Mouse (Mus musculus) cerebellum, adult 2 months (tissue): Measurements from ENCODE around the gene Mlxipl. TPM values are rescaled to one million over a fixed set of nuclear protein-coding genes. Genes with fewer than 3 reads are reported as not detected.
A peak's percentile ranks its signal among the peaks of the same experiment; 100 is the strongest.

Experiments used
- DNase-seq, 2 experiments: peaks; one replicate each; pipeline ENCODE4 v3.0.0; 2021
- H3K27ac ChIP-seq: fragments of 200-500 bp; 2 replicates; pipeline ENCODE4 v1.5.1; 2012; ENCODE audit warnings: low read length, control low read depth, inconsistent platforms; ENCODE audit not compliant: insufficient read depth
- H3K27me3 ChIP-seq: fragments of 200-500 bp; 2 replicates; pipeline ENCODE4 v1.6.1; 2012; ENCODE audit warnings: inconsistent platforms, mild to moderate bottlenecking, low read length, moderate library complexity; ENCODE audit not compliant: control insufficient read depth, insufficient read depth
- H3K4me1 ChIP-seq: fragments of 200-500 bp; 2 replicates; pipeline ENCODE4 v1.6.1; 2011; ENCODE audit warnings: low read length; ENCODE audit not compliant: control insufficient read depth, insufficient read depth
- H3K4me3 ChIP-seq: fragments of 200-500 bp; replicated peaks from 2 replicates; pipeline ENCODE3; 2011; ENCODE audit warnings: mild to moderate bottlenecking, low read depth, low read length, control low read depth; ENCODE audit not compliant: insufficient read depth
- CTCF ChIP-seq: fragments of 200-500 bp; IDR thresholded peaks from 2 replicates; pipeline ENCODE4 v1.5.1; 2011; ENCODE audit warnings: low read depth, mild to moderate bottlenecking, control low read depth, low read length, moderate library complexity, borderline replicate concordance; ENCODE audit not compliant: insufficient read depth
- POLR2A ChIP-seq: fragments of 200-500 bp; IDR thresholded peaks from 2 replicates; pipeline ENCODE4 v1.6.1; 2011; ENCODE audit warnings: low read length, control low read depth, borderline replicate concordance; ENCODE audit not compliant: insufficient read depth
- WGBS: fragments of 180-500 bp; shearing (Covaris S2); methylation state at CpG from one replicate; pipeline ENCODE4 v1.1.7; 2018; 5-methylcytosine and 5-hydroxymethylcytosine counted together
- polyA plus RNA-seq: library from polyadenylated mRNA; depleted of rRNA; stranded (reverse); fragments of >200 nt; gene quantifications from 2 replicates; pipeline ENCODE4 v1.2.3, GENCODE M21; 2012

Gene Mlxipl
- polyA plus RNA-seq, 1 experiment = 2.0 TPM

GRCm38 (mm10) chr5:135134534-135134933 lies 44.8 kb downstream of the Mlxipl start:
- no peaks in the 10 kb centered on the region for H3K27me3 ChIP-seq
- DNase-seq = no peak
- H3K4me3 ChIP-seq = no peak overlapping the region
- no peaks in the 10 kb centered on the region for H3K4me1 ChIP-seq
- TF ChIP-seq CTCF = peak; percentile 65
- no peak for TF ChIP-seq POLR2A
- H3K27ac ChIP-seq = no peak overlapping the region
- 6% methylated on average over 8 of the region's 8 CpGs for WGBS

- DNase-seq = no peak
- WGBS = 71% methylated on average over 2 of the region's 2 CpGs
- no peak overlapping the region for H3K4me3 ChIP-seq
- no peak overlapping the region for H3K27ac ChIP-seq
- no peak for TF ChIP-seq CTCF
- no peak for TF ChIP-seq POLR2A
- H3K27me3 ChIP-seq = no peaks in the 10 kb centered on the region
- no peaks in the 10 kb centered on the region for H3K4me1 ChIP-seq
These were observed 50.2 kb downstream of the Mlxipl start for GRCm38 (mm10) chr5:135139881-135140280.

GRCm38 (mm10) chr5:135144469-135144868 lies 54.8 kb downstream of the Mlxipl start:
- TF ChIP-seq POLR2A = no peak
- TF ChIP-seq CTCF = no peak
- WGBS = 63% methylated on average over 4 of the region's 4 CpGs
- Histone ChIP-seq H3K27me3 (no peaks in the 10 kb centered on the region), H3K4me3 (no peak overlapping the region), H3K27ac (no peak overlapping the region), H3K4me1 (no peaks in the 10 kb centered on the region)
- no peak for DNase-seq

- no peak for TF ChIP-seq CTCF
- TF ChIP-seq POLR2A = no peak
- Histone ChIP-seq H3K27ac (no peak overlapping the region), H3K27me3 (no peaks in the 10 kb centered on the region), H3K4me1 (no peaks in the 10 kb centered on the region), H3K4me3 (no peak overlapping the region)
- WGBS = 84% methylated on average over 3 of the region's 3 CpGs
- DNase-seq = no peak
These were observed 55.8 kb downstream of the Mlxipl start for GRCm38 (mm10) chr5:135145532-135145931.

- Histone ChIP-seq H3K27ac (no peak overlapping the region), H3K4me3 (no peak overlapping the region), H3K4me1 (no peaks in the 10 kb centered on the region), H3K27me3 (no peaks in the 10 kb centered on the region)
- TF ChIP-seq CTCF = no peak
- no peak for DNase-seq
These were observed 56.3 kb downstream of the Mlxipl start for GRCm38 (mm10) chr5:135145955-135146354.

- no peaks in the 10 kb centered on the region for H3K27me3 ChIP-seq
- no peaks in the 10 kb centered on the region for H3K4me1 ChIP-seq
- WGBS = under 1% methylated on average over 13 of the region's 13 CpGs
- peak overlapping the region; percentile 77 for H3K4me3 ChIP-seq
- no peak for DNase-seq
- H3K27ac ChIP-seq = no peak overlapping the region
- no peak for TF ChIP-seq CTCF
- no peak for TF ChIP-seq POLR2A
These were observed 59.0 kb downstream of the Mlxipl start for GRCm38 (mm10) chr5:135148715-135149052.

- WGBS = under 1% methylated on average over 63 of the region's 63 CpGs
- no peak for TF ChIP-seq CTCF
- peak; percentile 87 for TF ChIP-seq POLR2A
- Histone ChIP-seq H3K27ac (peak within 1 kb of the TSS; percentile 43), H3K4me1 (no peaks in the 10 kb centered on the region), H3K4me3 (peak within 1 kb of the TSS; percentile 77), H3K27me3 (no peaks in the 10 kb centered on the region)
- DNase-seq = peak; percentile 98 to 99
These were observed 59.5 kb downstream of the Mlxipl start, which contains the start of gene Tbl2 for GRCm38 (mm10) chr5:135149053-135149819. TSS of gene Tbl2 (plus strand) at chr5:135149657.

- Histone ChIP-seq H3K27me3 (no peaks in the 10 kb centered on the region), H3K4me3 (peak overlapping the region; percentile 77), H3K4me1 (no peaks in the 10 kb centered on the region), H3K27ac (peak overlapping the region; percentile 43)
- DNase-seq = no peak
- WGBS = under 1% methylated on average over 23 of the region's 23 CpGs
- TF ChIP-seq CTCF (no peak), POLR2A (no peak)
These were observed 60.1 kb downstream of the Mlxipl start for GRCm38 (mm10) chr5:135149820-135150178.
